Mouse (Mus musculus): ENCODE measurements around the gene Tmem144.

DNA sequence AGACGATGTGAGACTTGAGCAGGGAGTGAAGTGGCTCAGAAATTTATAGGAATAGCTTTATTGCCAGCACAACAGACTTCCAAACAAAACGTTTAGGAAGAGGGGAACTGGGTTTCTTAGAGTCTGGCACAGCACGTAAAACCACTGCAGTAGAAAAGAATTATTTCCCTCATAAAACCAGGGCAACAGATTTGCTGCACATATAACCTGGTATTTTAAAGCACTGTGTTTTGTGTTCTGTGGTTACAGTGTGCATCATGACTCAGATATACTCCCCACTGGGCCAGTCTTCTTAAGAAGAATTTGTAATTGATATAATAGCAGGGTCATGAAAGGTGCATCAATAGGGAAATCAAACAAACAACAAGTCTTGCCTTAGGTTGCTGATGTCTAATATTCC, 62.2 kb downstream of the Tmem144 start:
- no peak for TF ChIP-seq CTCF (IDR thresholded peaks at IDR 0.05; ENCODE audit: borderline replicate concordance, insufficient read depth, low read length)
- TF ChIP-seq POLR2A (IDR thresholded peaks at IDR 0.05; ENCODE audit: low read depth, low read length): no peak

Data from embryonic fibroblast, embryonic 13.5 days (primary cell).